Mouse (Mus musculus) myocyte (in vitro differentiated cells): ENCODE data around the gene 4930412O13Rik. TPM values are rescaled to one million over a fixed set of nuclear protein-coding genes. Genes with fewer than 3 reads are reported as not detected.

Source experiments
- H3K27me3 ChIP-seq: one replicate; pipeline ENCODE4 v1.6.1; 2011; ENCODE audit not compliant: control insufficient read depth, insufficient read depth, insufficient read length
- H3K36me3 ChIP-seq: one replicate; pipeline ENCODE4 v1.6.1; 2011; ENCODE audit not compliant: control insufficient read depth, insufficient read depth
- H3K4me2 ChIP-seq: one replicate; pipeline ENCODE4 v1.6.1; 2011; ENCODE audit warnings: low read depth, control low read depth
- H3K4me3 ChIP-seq: one replicate; pipeline ENCODE4 v1.5.1; 2011; ENCODE audit warnings: mild to moderate bottlenecking, control low read depth, moderate library complexity
- H3K79me2 ChIP-seq: one replicate; pipeline ENCODE4 v1.6.1; 2011; ENCODE audit not compliant: control insufficient read depth, insufficient read depth
- H3ac ChIP-seq: one replicate; pipeline ENCODE4 v1.6.1; 2011; ENCODE audit not compliant: control insufficient read depth, insufficient read length
- CEBPB ChIP-seq: IDR thresholded peaks from 2 replicates; pipeline ENCODE4 v1.6.1; 2011; ENCODE audit warnings: mild to moderate bottlenecking, moderate library complexity; ENCODE audit not compliant: poor library complexity, insufficient read depth, severe bottlenecking
- E2F4 ChIP-seq: IDR thresholded peaks from one replicate; pipeline ENCODE4 v1.6.1; 2011; ENCODE audit warnings: mild to moderate bottlenecking, control low read depth, moderate library complexity; ENCODE audit not compliant: insufficient read depth
- MAX ChIP-seq: IDR thresholded peaks from one replicate; pipeline ENCODE4 v1.6.1; 2011; ENCODE audit warnings: low read depth, mild to moderate bottlenecking, control low read depth
- MYOD1 ChIP-seq, 3 experiments: IDR thresholded peaks; one replicate each; pipeline ENCODE4 v1.6.1; 2011; ENCODE audit warnings: control low read depth in 2 of 3, low read depth in 2 of 3, mild to moderate bottlenecking in 2 of 3, moderate library complexity in 1 of 3; ENCODE audit not compliant: insufficient read length in 2 of 3, control insufficient read depth in 1 of 3
- MYOG ChIP-seq, 3 experiments: IDR thresholded peaks; one replicate each; pipeline ENCODE4 v1.6.1; 2011; ENCODE audit warnings: control low read depth in 2 of 3, low read depth in 2 of 3, mild to moderate bottlenecking in 2 of 3; ENCODE audit not compliant: insufficient read length in 2 of 3, control insufficient read depth in 1 of 3, insufficient read depth in 1 of 3
- POLR2A ChIP-seq: IDR thresholded peaks from one replicate; pipeline ENCODE4 v1.6.1; 2011; ENCODE audit warnings: low read depth, mild to moderate bottlenecking, control low read depth, moderate library complexity; ENCODE audit not compliant: insufficient read length
- POLR2AphosphoS2 ChIP-seq: IDR thresholded peaks from one replicate; pipeline ENCODE4 v1.6.1; 2011; ENCODE audit warnings: low read depth, control low read depth; ENCODE audit not compliant: insufficient read length
- REST ChIP-seq: IDR thresholded peaks from one replicate; pipeline ENCODE4 v1.6.1; 2011; ENCODE audit warnings: mild to moderate bottlenecking, control low read depth, moderate library complexity; ENCODE audit not compliant: insufficient read depth, insufficient read length
- SRF ChIP-seq: IDR thresholded peaks from one replicate; pipeline ENCODE4 v1.6.1; 2011; ENCODE audit warnings: low read depth; ENCODE audit not compliant: control insufficient read depth, insufficient read length
- TCF12 ChIP-seq: IDR thresholded peaks from one replicate; pipeline ENCODE4 v1.6.1; 2011; ENCODE audit warnings: mild to moderate bottlenecking, control low read depth; ENCODE audit not compliant: poor library complexity, insufficient read depth, severe bottlenecking
- TCF3 ChIP-seq: IDR thresholded peaks from one replicate; pipeline ENCODE4 v1.6.1; 2011; ENCODE audit warnings: low read depth, control low read depth; ENCODE audit not compliant: insufficient read length
- USF1 ChIP-seq: IDR thresholded peaks from one replicate; pipeline ENCODE4 v1.6.1; 2011; ENCODE audit warnings: low read depth, mild to moderate bottlenecking, control low read depth, moderate library complexity
- polyA plus RNA-seq: library from polyadenylated mRNA; unstranded; fragments of >200 nt; fragmentation: generic; extraction: Trizol; gene quantifications from one replicate; pipeline ENCODE4 v1.2.1, GENCODE M21; 2012; ENCODE audit warnings: missing spikeins

4930412O13Rik gene
- polyA plus RNA-seq, 1 experiment: not detected

DNA sequence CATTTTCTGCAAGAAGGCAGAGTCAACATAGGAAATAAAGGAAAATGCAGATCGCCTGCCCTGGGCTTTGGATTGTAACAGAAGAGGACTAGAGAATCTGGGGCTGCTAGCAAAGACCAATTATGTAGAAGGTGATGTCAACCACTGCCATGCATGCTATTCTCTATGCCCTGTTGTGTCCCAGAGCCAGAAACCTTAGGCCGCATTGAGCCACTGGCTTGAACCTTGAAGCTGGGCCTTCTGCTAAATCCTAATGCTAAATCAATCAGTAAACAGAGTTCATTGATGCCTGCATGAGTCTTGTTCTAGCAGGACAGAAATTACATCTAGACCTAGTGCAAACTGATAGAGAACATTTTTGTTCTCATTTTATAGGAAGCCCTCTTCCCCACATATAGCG lies 5.0 kb downstream of the 4930412O13Rik start:
- no peaks in the 10 kb centered on the region for H3K27me3 ChIP-seq
- H3K4me2 ChIP-seq: no peak overlapping the region

DNA sequence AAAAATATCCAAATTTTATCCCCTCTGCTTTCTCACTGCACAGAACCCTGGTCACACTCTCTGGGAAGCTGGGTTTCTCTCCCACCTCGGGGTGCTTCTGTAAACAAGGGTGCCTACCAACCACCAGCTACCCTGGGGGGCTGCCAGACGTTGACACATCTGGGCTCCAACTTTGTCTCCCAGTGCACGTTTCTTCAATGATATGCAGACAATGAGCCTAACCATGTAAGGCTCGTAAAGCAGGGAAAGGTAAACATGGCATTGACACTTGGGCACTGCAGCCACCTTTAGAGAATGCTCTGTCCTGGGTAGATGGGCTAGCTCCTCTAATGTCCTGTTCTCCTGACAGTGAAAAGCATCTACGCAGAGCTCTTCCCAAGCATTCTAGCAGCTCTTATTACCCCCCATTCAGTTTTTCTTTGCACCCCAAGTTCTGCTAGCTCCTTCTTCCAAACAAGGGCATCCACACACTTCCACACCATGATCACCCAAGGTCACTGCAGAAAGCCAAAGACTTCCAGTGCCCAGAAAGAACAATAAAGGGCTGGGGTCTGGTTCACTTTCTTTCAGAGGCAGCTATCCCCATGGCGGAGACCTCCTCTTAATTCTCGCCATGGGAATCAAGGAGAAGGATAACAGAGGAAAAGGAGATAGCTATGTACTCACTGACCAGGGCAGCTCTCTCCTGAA lies 6.0 kb downstream of the 4930412O13Rik start:
- Histone ChIP-seq H3K79me2 (no peaks in the 10 kb centered on the region), H3ac (no peak overlapping the region), H3K4me3 (no peak overlapping the region), H3K27me3 (no peaks in the 10 kb centered on the region), H3K36me3 (no peaks in the 10 kb centered on the region), H3K4me2 (no peak overlapping the region)
- TF ChIP-seq SRF (no peak), POLR2A (no peak), POLR2AphosphoS2 (no peak), E2F4 (no peak), TCF3 (no peak)

More for the DNA sequence above, 5.0 kb downstream of the 4930412O13Rik start:
- Histone ChIP-seq H3K4me3 (no peak overlapping the region), H3K79me2 (no peaks in the 10 kb centered on the region), H3ac (no peak overlapping the region), H3K36me3 (no peaks in the 10 kb centered on the region)
- TF ChIP-seq MAX: no peak
- TF ChIP-seq MYOG (IDR thresholded peaks at IDR 0.05; ENCODE audit: control insufficient read depth in 1 of 3, insufficient read depth in 1 of 3, insufficient read length in 2 of 3, low read depth in 2 of 3): no peak
- TF ChIP-seq POLR2AphosphoS2: no peak
- no peak for TF ChIP-seq TCF3
- TF ChIP-seq MYOD1 (IDR thresholded peaks at IDR 0.05; ENCODE audit: control insufficient read depth in 1 of 3, insufficient read length in 2 of 3, low read depth in 2 of 3): no peak
- TF ChIP-seq E2F4: no peak
- TF ChIP-seq CEBPB: no peak
- TF ChIP-seq SRF: no peak
- no peak for TF ChIP-seq REST
- no peak for TF ChIP-seq USF1
- no peak for TF ChIP-seq POLR2A

DNA sequence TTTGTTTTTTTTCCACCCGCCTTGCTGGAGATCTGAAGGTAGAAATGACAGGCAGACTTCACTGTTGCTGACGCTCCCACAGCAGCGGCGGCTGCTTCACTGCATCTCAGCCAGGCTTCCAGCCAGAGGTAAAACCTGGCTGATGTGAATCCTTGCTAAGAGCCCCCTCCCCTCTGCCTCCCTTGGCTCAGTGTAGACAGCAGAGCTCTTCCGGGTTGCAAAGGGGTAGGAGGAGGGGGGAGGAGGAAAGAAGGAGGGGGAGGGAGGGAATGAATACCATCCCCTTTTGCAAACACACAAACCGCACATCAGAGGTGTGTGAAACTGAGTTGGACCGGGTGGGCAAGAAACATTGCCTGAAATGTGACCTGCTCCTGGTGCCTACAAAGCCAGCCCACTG lies 6.6 kb downstream of the 4930412O13Rik start:
- H3K36me3 ChIP-seq: no peaks in the 10 kb centered on the region
- H3K4me3 ChIP-seq: no peak overlapping the region
- TF ChIP-seq SRF (no peak), MYOD1 (IDR thresholded peaks at IDR 0.05; ENCODE audit: control insufficient read depth in 1 of 3, insufficient read length in 2 of 3, low read depth in 2 of 3) (no peak), MYOG (IDR thresholded peaks at IDR 0.05; ENCODE audit: control insufficient read depth in 1 of 3, insufficient read depth in 1 of 3, insufficient read length in 2 of 3, low read depth in 2 of 3) (no peak), MAX (no peak), TCF3 (no peak), E2F4 (no peak), POLR2A (no peak), POLR2AphosphoS2 (no peak), CEBPB (no peak), REST (no peak), USF1 (no peak), TCF12 (no peak)
- H3K4me2 ChIP-seq: no peak overlapping the region
- H3ac ChIP-seq: no peak overlapping the region
- H3K27me3 ChIP-seq: no peaks in the 10 kb centered on the region
- H3K79me2 ChIP-seq: no peaks in the 10 kb centered on the region

DNA sequence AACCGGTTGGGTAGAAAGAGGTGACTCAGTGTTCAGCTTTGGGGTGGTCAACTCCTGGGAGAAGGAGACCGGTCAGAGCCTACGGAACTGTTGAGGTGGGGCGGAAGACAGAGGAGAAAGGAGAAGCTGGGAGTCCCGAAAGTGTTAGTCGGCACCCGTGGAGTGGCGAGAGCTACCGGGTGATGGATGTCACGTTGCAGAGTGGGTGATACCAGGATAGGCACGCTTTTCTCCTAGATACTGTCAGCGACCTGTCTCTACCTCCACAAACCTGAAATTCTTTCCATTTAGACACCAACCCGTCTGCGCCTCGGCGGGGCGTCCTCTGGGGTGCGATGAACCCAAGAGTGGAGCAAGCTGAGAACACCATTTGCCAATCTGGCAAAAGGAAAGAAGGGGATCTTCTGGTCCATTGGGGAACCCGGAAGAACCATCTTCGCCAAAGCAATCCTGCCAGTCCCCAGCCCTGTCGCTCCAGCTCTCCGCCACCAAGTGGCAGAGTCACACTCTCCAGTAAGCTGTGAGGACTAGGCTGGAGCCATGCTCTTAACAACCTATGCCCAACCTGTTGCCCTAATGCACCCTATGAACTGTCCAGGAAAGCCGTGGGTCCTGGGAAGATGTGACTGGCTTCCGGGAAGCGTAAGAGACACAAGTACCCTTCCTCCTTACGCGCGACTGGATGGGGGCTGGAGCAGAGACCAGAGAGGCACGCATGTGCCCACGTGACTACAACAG lies 8.0 kb downstream of the 4930412O13Rik start, which contains the start of gene 9230102O04Rik:
Gene 9230102O04Rik, minus strand, starts transcription at position 628 of the 738 bp plus-strand sequence.
- no peak within 1 kb of the TSS for H3ac ChIP-seq
- peak within 1 kb of the TSS; percentile 24 for H3K4me2 ChIP-seq
- H3K27me3 ChIP-seq: no peaks in the 10 kb centered on the region
- H3K79me2 ChIP-seq: no peaks in the 10 kb centered on the region
- no peaks in the 10 kb centered on the region for H3K36me3 ChIP-seq
- no peak within 1 kb of the TSS for H3K4me3 ChIP-seq
- TF ChIP-seq POLR2AphosphoS2 (no peak), E2F4 (no peak), REST (no peak), MAX (no peak), MYOD1 (IDR thresholded peaks at IDR 0.05; ENCODE audit: control insufficient read depth in 1 of 3, insufficient read length in 2 of 3, low read depth in 2 of 3) (no peak), USF1 (no peak), TCF3 (no peak), MYOG (IDR thresholded peaks at IDR 0.05; ENCODE audit: control insufficient read depth in 1 of 3, insufficient read depth in 1 of 3, insufficient read length in 2 of 3, low read depth in 2 of 3) (no peak), SRF (no peak), CEBPB (no peak), TCF12 (no peak)
